Mouse (Mus musculus) monocyte, adult 5-6 weeks (primary cell): ENCODE measurements around the gene Hoxc8. TPM values are rescaled to one million over a fixed set of nuclear protein-coding genes. Genes with fewer than 3 reads are reported as not detected.

Experiments
- ATAC-seq: fragments of 153-309, 156-312 bp; replicated peaks from 2 replicates; pipeline ENCODE4 v1.8.0; 2017; ENCODE audit warnings: mild to moderate bottlenecking; ENCODE audit not compliant: low TSS enrichment, insufficient number of reproducible peaks, severe bottlenecking, poor library complexity, low FRiP score
- total RNA-seq: library from RNA; stranded (forward); fragments of 200-1000, 200-491, 200-594 nt; gene quantifications from 3 replicates; pipeline ENCODE4 v1.2.3, GENCODE M21; 2017

The Hoxc8 gene
- total RNA-seq = not detected in 3 replicates

DNA sequence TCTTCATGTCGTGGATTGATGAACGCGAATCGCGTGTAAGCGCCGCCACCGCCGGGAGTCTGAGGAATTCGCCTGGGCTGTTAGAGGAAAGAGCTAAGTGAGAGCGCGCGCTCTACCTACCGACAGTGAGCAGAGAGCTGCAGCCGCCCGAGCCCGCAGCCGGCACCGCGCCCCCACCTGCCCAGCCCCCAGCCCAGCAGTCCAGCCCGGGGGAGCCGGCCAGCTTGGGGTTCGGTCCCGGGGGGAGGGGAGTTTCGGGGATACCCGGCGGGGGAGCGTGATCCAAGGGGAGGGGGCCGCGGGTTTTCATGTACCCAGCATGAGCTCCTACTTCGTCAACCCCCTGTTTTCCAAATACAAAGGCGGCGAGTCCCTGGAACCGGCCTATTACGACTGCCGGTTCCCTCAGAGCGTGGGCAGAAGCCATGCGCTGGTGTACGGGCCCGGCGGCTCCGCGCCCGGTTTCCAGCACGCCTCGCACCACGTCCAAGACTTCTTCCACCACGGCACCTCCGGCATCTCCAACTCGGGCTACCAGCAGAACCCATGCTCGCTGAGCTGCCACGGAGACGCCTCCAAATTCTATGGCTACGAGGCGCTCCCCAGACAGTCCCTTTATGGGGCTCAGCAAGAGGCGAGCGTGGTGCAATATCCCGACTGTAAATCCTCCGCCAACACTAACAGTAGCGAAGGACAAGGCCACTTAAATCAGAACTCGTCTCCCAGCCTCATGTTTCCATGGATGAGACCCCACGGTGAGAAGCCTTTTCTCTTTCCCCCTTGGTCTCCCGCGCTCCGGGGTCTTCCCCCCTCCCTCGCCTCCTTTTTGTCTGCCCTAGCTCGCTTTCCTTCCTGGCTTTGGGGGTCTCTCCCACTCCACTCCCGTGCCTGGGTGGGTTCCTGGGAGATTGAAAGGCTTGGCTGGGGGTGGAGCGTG lies at the start of gene Hoxc8:
Gene Hoxc8, plus strand, starts transcription at position 147 of the 937 bp plus-strand sequence.
- no peak for ATAC-seq

- no peak for ATAC-seq
These were observed 47.5 kb upstream of the Hoxc8 start for GRCm38 (mm10) chr15:102942739-102943467.

DNA sequence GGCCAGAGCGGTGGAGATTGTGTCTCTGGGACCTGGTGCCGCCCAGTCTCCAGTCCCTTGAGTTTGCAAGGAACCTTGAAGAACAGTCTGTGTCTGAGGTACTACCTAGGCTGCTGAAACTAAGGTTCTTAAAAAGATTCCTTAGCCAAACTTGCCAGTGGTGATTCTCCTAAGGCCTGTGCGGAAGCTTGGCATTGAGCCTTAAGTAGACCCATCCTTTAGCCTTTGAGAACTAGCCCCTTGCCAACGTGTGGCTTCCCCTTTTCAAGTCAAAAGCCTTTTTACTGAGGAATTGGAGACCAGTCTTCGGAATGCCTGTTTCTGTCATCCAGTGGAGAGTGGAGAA lies 47.0 kb upstream of the Hoxc8 start:
- no peak for ATAC-seq

DNA sequence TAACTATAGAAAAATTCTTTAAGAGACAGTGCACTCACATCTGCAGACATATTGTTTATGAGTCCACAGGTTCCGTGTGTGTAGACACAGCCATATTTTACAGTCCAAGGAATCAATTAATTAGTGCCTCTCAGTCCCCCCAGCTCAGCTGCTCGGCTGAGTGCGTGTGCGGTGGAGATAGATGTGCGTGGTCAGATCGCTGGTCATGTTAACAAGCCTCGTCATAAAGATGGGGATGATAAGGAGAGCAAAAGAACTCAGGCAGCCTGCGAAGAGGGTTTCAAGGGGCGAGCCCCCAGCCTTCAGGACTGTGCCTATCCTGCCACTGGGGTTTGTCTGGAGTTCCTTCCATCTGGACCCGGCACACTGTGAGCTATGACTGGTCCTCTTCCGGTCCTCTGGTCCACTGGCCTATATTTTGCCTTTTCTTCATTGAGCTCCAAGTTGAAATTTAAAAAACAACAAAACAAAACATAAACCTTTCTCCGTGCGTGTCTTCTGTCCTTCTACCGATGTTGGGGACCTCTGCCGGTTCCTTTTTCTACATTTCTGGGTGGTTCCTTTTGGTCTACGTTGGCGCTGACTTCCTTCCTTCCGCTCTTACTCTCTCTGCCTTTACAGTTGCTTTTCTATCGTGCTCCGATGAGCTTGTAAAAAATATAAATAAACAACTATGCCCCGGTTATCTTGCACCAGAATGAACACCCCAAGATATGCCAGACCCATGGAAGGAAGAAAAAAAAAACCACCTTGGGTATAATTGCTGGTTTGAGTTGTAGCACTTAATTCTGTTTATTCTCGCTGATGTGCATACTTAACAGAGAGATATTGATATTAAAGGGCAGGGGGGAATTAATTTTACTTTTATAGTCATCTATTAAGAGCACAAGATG lies 45.0 kb upstream of the Hoxc8 start:
- no peak for ATAC-seq

- ATAC-seq = no peak
These were observed 43.1 kb upstream of the Hoxc8 start for GRCm38 (mm10) chr15:102947276-102947675.

DNA sequence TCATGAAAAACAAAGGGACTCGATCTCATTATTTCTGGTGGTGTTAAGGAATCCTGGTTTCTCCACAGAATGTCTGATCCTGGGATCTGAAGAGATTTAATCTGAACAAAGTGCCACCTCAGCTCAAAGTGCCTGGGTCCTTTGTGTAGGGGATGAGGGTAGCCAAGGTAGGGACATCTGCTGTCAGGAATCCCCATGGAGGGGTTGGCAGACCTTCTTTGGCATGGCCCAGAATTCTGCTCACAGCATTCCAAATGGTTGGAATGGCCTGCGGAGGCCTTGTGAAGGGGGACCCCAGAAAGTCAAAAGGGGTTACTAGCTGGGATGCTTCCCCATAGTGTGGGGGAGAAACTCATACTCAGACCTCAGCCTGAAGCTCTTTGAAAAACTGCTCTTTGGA lies 41.6 kb upstream of the Hoxc8 start:
- ATAC-seq = no peak

GRCm38 (mm10) chr15:102949696-102950095 lies 40.7 kb upstream of the Hoxc8 start:
- no peak for ATAC-seq

DNA sequence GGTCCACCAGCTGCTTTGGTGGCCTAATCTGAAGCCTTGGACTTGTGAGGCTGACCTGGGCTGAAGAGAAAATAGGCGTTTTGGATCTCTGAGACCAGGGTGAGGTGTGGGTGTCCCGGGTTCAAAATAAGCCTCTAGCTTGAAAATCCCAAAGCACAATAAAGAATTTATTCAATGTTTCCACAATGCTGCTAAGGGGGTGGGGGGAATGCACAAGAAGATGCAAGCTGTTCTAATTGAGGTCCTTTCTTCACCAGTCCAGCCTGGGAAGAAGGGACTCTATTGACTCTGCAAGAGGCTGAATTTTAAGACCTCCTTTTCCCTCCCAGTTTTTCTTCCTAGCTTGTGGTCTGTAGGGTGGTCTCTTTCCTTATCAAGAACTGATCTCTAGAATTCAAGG lies 39.5 kb upstream of the Hoxc8 start:
- ATAC-seq = no peak

DNA sequence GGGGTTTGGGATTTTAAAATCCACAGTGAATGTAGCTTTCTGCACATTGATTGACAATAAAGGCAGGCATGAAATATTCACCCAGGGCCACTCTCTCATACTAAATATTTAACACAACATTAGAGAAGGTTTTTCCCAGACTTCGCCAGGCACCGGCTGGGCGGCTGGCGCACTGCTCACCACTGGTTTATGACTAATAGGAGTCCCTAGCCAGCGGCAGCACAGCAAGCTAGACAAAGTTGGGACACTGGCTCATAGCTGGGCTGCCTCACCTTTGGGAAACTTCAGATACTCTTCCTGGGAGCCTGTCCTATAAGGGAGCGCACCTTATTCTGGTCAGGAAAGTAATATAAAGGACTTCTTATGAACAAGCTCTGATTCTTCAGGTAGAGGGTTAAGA lies 36.8 kb upstream of the Hoxc8 start:
- ATAC-seq = no peak

GRCm38 (mm10) chr15:102954192-102955006 lies 36.0 kb upstream of the Hoxc8 start, which contains the start of gene Hoxc11:
TSS of gene Hoxc11 (plus strand) at chr15:102954427.
- ATAC-seq = no peak

GRCm38 (mm10) chr15:102955007-102955382 lies 35.4 kb upstream of the Hoxc8 start:
- ATAC-seq = no peak

DNA sequence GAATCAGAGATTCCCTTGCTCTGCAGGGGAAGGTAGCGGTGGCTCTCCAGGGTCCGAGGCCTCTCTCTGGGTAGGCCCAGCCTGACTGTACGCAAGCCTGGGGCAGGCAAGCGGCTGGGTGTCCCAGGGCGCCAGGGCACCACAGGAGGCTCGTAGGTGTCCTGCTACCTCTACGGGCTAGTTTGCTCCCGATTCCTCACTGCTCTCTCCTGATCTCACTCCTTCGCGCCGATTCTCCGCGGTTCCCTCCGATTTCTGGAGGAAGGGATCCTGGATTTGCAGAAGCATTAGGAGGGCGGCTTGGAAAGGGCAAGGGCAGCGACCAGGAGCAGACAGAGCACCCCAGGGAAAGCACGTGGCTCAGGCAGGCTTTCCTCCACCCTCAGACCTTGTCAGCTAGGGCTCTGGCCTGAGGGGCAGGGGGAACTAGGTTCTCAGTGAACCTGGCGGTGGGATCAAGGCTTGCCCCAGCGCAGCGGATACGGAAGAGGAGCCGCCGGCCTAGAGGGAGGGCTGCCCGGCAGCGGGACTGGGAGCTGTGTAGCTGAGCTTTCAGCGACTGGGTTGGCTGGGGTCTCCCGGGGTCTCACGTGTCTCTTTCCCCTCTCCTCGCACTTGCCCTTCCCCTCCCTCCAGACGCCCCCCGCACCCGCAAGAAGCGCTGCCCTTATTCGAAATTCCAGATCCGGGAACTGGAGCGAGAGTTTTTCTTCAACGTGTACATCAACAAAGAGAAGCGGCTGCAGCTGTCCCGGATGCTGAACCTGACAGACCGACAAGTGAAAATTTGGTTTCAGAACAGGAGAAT lies 34.4 kb upstream of the Hoxc8 start:
- no peak for ATAC-seq

GRCm38 (mm10) chr15:102956906-102957305 lies 33.5 kb upstream of the Hoxc8 start:
- ATAC-seq = no peak

GRCm38 (mm10) chr15:102959663-102960191 lies 30.7 kb upstream of the Hoxc8 start:
- ATAC-seq = no peak

- no peak for ATAC-seq
These were observed 28.7 kb upstream of the Hoxc8 start for GRCm38 (mm10) chr15:102961728-102962127.

DNA sequence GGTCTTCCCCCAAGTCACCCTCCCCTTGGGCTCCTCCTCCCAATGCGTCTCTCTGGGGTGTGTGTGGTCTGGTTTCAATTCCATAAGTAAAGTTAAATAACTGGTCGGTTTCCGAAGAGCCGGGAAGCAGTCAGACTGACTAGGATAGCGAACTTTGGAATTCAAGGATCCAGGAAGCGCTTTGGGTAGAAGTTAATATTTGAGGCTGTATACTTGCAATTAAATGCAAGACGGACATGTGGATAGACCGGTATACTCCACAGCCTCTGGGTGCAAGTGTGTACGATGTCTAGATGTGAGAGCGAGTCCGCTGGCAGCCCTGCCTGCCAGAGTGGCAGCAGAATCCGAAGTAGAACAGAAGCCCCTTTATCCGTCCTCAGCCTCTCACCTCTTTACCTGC lies 27.9 kb upstream of the Hoxc8 start:
- no peak for ATAC-seq

DNA sequence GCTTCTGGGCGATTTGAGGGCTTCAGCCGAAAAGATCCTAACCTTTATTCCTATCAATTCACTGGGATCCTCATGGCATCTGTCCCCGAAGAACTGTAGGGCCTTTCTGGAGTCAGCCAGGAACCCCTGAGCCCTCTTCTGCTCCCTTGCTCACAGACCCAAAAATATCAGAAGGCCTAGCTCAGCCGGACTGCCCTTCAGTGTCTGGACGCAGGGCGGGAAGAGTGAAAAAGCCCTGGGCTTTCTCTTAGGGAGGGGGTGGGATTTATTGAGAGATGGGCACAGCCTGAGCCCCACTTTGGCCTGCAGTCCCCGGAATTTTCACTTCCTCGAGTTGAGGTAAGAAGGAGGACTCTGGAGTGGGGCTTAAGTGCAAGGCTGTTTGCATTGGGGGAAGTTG lies 27.1 kb upstream of the Hoxc8 start:
- ATAC-seq = no peak
